Mouse (Mus musculus) heart, postnatal 4 days (tissue): ENCODE data around the gene Herpud1. TPM values are rescaled to one million over a fixed set of nuclear protein-coding genes. Genes with fewer than 3 reads are reported as not detected.
"Not testable (repeated sequence)": the region's sequence is repeated elsewhere in the genome, so short reads cannot be mapped to it uniquely, and the experiment has no call there.

ENCODE experiments used
- DNase-seq: peaks from one replicate; pipeline ENCODE4 v3.0.0; 2021
- total RNA-seq, 2 experiments: library from RNA; stranded (reverse); gene quantifications; 2 replicates each; pipeline ENCODE4 v1.2.3; 2021

Gene Herpud1
- total RNA-seq, 2 experiments from 2014 or later: 56.6 to 66.4 TPM

DNA sequence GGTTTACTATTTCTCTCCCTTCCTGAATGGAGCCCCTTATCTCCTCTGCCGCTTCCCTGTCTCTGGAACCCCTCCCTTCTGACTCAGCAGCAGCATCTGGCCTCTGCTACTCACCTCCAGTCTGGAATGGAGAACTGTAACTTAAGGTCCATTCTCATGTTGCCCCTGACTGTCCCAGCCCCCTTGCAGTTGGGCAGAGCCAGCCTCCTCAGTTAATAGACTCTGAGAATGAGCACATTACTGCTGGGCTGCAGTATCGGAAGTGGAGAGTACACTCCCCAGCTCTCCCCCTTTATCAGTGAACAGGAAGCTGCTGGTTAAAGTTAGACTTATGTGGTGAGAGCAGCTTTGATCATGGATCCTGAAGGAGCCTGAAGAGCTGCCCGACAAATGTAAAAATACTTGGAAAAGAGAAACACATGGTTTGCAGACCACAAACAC is 10.7 kb upstream of the Herpud1 start:
- DNase-seq: no peak

DNA sequence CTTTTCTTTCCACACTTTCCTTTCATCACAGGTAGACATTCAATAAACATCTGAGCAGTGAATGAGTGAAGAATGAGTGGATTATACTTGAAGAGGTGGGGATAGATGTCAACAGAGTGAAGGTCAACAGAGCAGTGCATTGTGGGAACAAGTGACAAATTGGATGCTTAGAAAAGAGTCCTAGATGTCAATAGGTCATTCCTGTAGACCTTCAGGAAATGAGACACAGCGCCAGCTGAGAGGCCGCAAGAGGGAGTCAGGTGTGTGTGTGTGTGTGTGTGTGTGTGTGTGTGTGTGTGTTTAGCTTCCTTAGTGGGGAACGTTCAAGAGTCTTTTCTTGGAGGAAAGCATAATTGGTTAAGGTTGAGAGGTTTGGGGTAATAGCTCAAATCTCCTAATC is 10.1 kb upstream of the Herpud1 start:
- DNase-seq: no peak

DNA sequence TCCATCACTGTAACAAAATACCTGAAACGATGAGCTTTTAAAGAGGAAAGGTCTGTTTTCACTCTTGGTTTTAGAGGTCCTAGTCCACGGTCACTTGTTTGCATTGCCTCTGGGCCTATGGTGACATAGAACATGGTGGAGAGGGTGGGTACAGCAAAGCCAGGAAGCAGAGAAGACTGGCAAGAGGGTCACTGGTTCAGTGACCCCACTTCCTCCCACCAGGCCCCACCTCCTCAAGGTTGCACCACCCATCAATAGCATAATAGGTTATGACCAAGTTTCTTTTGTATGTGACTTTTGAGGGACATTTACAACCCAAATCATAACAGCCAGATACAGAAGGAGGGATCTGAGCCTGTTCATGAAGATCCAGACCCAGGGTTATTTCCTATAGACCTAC is 9.7 kb upstream of the Herpud1 start:
- no peak for DNase-seq

DNA sequence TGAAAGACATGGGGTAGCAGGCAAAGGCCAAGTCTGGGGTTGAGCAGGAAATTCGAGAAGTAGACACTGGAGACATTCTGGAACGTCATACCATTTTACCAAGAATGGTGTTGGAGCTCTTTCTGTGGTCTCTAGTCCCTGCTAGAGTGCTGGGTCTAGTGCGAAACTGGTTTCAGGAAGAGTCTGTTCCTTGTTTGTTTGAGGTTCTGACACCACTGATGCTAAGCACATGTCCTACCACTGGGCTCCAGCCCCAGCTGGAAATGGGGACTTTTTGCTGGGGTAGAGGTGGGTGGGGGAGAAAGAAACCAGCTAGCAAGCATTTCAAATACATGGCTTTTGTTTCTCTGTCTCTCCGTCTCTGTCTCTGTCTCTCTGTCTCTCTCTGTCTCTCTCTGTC is 9.2 kb upstream of the Herpud1 start:
- DNase-seq: no peak

DNA sequence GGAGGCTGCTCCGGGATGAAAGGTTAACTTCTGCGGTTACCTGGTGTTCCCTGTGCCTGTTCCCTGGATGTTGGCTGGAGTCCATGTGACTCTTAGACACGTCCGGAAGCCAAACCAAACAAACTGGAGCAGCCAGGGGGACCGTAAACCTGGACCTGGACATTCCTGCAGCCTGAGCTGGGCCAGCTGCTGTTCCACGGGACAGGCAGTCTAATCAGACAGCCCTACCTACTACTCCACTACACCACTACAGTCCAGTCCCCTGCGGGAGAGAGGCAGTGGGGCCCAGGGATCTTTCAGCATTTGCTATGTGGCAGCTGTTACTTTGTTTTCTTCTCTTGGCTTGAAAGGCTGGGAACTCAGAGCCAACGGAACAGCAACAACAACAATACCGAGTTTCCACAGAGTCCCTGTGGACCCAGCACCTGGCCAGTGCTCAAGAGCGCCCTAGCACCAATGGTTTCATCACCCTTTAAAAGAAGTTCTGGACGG is 8.5 kb upstream of the Herpud1 start:
- DNase-seq: peak; percentile 45

DNA sequence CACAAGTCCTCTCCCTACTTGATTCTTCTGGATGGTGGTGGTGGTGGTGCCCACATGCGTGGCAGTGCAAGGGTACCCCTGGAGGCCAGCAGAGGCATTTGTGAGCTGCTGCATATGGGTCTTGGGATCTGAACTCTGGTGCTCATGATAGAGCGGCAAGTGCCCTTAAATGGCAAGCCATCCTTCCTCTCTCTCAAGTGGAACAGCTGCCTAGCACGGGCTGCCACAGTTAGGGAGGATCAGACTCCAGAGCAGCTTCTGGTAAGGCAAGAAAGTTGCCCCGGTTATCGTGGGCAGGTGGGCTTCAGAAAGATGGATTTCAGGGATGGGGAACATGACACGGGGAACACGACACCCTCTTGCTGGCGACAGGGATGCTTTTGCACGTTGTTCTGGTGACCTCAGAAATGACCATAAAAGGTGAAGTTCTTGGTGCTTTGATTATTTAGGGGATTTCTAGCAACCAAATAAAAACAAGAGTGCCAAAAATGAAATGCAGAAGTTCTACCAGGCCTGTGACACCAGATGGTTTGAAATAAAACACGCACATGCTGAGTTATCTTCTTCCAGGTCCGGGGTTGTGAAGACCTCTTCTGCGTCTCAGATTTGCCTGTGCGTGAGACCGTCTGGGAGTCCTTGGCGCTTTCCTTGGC is 7.3 kb upstream of the Herpud1 start:
- no peak for DNase-seq

DNA sequence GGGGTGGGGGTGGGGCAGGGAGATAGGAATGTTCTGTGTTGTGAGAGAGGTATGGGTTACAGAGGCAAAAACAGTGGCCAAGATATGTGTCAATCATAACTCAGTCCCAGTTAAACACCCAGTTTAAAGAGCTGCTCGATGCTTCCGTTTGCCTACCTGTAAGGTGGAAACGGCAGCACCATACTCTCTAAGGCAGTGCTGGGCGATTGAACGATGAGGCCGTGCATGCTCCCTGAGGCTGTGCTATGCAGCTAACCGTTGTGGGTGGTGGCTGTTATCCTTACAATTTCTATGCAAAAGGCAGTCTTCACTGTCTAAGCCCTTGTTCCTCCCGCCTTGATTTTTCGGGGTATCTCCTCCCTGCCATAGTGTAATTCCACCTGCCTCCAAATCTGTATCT is 6.6 kb upstream of the Herpud1 start:
- DNase-seq: no peak

DNA sequence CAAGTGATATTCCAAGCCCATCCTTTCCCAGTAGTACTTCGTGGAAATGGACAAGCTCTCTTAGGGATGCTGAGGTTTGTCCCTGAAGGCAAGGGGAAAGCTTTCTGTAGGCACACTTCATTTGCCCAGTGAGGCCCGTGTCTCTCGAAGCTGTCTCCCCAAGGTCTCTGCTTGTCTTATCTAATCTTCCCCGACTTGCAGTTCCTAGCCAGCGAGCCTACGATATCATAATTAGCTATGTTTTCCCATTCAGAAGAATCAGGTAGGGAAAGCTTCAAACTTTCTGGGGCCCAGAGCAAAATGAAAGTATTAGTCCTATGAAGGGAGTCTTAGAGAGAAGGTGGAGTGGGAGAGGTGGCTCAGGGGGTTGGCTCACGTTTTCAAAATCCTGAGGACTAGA is 2.1 kb upstream of the Herpud1 start:
- no peak for DNase-seq

DNA sequence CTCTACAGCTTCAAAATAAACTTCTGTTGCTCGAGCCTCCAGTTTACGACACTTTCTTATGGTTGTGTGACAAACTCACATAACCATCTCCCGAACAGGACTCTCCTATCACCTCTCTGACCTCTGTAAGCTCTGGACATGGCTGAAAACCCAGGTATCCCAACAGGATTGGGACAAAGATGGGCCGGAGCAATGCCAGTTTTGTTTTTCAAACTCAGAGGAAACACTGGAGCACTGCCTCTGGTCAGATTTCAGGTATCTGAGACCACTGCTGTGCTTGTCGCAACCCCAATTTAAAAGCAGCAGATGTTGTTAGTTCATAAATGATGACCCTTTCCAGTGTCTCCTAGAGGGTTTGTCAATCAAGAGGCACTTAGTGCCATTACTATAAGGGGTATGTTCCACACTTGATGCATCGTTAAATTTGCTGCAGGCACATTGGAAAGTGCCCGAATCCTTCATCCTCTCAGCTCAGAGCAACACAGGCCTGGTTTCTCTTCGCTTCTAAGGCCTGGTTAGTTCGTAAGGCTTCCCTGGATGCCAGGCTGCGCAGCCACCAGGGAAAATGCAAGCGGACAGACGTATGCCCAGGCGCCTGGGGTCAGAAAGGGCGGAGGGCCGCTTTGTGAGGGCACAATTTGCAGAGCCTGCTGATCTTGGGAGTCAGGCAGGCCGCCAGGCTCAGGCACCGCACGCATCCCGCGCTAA is 578 bp upstream of the Herpud1 start:
- DNase-seq: no peak

DNA sequence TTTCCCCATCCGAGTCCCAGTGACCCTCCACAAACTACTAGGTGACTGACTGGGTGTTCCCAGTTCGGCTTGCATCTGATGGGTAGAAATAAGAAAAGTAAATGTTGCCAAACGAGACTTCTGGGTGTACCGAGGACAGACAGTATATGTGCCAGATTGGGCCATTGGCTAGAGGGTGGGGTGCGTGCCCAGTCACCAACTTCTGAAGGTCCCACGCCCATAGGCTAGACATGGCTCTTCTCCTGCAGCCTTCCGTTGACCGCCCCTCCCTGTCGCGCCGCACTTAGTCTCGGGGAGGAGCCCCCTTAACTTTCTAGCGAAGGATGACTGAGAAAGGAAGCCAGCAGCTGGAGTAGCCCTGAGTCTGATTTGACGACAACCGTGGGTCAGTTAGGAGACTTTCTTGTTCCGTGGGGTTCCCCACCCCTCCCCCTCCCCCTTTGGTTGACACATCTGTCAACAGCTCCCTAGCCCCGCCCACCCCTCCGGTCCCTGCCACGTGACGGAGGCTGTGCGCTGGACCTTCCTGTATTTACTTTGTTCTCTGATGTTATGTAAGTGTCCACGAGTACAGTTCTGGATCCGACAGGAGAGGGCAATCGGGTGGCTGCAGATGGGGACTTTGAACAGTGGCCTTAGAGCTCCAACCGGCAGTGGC is 918 bp downstream of the Herpud1 start:
- DNase-seq: peak; percentile 80

DNA sequence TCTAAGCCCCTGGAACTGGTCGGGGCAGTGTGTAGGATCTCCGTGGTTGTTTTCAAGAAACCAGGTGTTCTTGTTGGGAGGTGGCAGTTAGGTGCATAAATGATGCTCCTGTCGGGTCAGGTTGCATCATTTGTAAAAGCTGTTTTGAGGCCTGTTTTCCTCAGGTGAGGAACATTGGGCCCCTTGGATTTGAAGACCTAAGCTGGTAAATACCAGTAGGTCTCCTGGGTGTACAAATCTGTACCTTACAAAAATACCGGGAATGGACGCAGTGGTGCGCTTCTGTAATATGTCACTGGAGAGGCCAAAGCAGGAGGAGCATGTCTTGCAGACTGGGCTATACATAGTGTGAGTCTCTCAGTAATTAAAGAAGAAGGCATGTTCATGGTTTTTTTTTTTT is 1.5 kb downstream of the Herpud1 start:
- no peak for DNase-seq

DNA sequence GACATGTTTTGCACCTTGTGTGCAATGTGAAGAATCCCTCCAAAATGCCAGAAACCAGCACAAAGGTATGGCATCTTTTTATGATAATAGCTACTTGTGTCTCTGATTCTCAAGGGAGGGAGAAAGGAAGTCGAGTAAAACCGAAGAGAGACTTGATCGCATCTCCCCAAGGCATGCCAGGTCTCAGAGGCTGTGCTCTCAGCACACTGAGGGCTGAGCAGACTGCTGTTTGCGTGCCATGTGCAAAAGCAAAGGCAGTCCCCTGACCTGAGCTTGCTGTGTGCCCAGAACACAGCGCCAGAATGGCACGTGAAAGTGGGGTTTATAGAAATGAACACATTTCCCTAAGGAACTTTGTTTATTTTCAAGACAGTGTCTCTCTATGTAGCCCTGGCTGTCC is 3.3 kb downstream of the Herpud1 start:
- DNase-seq: no peak

DNA sequence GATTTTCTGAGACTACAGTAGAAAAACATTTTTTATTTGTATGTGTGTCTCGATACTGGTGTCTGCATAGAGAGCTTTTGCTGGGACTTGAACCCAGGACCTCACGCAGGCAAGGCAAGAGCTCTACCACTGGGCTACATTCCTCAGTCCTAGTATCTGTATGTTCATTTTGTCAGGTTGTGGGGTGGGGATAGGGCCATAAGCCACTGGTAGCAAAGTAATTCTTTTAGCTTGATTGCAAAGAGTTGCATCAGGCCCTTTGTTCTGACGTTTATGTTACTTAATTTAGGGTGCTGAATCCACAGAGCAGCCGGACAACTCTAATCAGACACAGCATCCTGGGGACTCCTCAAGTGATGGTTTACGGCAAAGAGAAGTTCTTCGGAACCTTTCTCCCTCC is 4.2 kb downstream of the Herpud1 start:
- no peak for DNase-seq

DNA sequence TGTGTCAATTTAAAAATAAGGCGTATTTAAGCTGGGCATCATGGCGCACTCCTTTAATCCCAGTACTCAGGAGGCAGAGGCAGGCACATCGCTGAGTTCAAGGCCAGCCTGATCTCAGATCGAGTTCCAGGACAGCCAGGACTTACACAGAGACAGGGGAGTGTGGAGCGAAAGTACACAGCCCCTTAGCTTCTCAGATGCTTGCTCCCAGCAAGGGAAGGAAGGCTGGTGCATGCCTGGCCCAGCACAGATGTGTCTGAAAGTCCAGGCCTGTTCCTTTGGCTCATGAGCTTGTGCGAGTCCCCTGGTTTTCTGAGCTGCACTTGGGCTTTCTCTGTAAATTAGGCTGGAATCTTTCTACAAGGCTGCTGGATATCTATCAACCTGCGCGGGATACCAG is 4.7 kb downstream of the Herpud1 start:
- no peak for DNase-seq

DNA sequence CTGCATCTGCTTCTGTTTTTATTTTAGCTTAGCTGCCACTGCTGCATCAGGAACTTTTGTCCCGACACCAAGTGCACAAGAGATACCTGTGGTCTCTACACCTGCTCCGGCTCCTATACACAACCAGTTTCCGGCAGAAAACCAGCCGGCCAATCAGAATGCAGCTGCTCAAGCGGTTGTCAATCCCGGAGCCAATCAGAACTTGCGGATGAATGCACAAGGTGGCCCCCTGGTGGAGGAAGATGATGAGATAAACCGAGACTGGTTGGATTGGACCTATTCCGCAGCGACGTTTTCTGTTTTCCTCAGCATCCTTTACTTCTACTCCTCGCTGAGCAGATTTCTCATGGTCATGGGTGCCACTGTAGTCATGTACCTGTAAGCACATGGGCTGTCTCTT is 5.9 kb downstream of the Herpud1 start:
- DNase-seq: peak; percentile 73

DNA sequence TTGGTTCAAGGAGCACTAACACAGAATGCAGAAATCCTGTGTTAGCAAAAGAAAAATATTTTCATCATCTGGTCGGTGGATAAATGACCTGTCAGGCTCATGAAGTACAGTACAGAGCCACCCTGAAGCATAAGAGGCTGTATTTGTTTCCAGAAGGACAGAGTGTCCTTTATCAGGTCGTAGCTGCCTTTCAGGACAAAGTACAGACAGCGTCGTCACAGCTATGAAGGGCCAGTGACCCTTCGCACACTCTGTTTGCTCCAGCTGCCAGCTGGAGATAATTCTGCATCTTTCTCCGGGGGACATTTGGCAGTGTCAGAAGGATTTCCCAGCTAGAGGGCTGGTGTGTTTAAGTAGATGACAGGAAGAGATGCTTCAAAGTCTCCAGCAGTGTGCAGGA is 6.4 kb downstream of the Herpud1 start:
- DNase-seq: peak; percentile 10

DNA sequence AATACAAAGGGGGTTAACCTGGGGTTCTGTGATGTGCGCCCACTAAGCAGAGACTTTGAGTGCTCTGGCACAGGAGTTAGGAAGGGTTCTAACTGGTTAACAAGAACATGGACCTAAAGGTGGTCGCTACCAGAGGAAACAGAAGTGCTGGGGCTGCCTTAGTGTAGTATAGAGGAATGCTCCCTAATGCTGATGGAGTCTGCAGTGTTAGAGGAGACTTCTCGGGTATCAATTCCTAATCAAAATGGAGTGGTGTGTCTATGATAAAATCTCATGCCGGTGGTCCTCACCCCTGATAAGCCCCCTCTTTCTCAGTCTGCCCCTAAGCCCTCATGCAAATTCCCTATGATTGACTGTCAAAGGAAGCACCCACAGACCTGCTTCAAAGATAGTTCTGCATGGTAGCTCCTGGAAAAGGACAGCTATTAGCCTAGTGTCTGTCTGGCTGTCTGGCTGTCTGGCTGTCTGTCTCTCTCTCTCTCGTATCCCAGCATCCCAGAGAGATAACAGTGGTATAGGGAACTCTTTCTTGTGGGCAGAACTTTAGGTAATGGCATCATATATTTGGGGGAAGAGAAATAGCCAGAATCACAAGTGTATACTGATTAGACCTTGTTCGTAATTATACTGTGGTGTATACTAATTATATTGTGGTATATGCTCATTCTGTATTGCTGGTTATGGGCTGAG is 9.8 kb downstream of the Herpud1 start:
- no peak for DNase-seq

DNA sequence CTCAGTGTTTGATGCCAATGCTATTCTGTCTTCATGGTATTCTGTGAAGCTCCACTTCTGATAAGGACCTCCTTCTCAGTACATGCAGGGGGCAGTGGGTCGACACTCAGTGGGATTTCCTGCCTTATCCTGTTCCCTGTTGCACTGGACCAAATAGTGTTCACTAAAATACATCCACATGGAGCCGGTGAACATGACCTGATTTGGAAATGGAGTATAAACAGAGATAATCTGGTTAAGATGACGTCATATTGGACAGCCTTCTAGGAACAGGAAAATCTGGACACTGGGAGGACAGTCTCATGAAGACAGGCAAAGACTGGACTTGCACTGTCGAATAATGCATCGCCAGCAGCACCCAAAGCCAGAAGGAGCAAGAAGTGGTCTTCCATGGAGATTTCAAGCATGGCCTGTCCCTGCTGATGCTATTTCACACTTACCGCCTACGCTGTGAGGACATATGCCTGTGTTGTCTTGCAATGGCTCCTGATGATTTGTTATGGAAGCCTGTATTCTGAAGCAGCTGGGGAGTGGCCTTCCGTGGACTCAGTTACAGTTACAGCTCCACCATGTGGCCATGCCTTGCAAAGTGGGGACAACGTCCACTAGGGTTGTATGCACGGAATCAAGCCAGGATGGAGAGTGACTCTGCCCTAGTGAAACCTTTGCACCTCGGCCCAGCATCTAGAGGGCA is 10.9 kb downstream of the Herpud1 start:
- DNase-seq: peak; percentile 74

DNA sequence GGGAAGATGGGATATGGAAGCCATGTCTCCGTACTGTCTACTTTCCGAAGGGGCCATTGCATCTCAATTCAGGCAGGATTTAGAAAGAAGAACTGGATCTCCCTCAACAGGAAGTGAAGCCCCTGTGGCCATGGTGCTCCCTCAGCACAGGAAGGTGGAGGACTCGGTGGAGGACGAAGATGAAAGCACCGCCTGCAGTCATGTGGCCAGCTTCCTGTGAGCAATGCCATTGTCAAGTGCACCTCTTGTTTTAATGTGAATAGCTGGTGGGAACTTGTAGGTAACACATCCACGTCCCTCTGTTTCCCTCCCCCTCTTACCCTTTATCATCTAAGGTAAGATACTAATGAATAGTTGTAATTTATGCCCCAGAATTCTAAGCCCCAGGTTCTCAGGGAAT is 12.3 kb downstream of the Herpud1 start:
- no peak for DNase-seq

DNA sequence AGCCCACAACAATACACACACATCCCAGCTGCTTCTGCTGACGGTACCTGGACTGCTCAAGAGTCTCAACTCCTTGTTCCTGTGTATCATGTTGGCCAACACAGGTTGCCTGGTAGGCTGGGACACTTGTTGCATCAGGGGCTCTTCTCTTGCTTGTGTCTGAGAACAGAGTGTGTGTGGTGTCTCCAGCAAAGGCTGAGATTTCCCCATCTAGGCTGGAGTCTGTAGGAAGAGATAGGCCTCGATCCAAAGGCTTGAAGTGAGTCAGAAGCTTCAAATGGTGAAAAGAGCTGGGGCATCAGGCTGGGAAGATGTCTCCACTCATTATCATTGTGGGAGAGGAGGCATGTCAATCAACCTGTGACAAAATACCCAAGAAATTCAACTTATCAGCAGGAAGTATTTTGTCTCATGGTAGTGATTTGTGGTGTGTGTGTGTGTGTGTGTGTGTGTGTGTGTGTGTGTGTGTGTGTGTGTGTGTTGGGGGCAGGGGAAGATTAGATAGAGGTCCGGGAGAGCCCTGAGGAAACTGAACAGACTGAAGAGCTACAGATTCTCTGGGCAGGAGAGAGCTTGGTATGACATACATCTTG is 13.2 kb downstream of the Herpud1 start:
- DNase-seq: no peak

DNA sequence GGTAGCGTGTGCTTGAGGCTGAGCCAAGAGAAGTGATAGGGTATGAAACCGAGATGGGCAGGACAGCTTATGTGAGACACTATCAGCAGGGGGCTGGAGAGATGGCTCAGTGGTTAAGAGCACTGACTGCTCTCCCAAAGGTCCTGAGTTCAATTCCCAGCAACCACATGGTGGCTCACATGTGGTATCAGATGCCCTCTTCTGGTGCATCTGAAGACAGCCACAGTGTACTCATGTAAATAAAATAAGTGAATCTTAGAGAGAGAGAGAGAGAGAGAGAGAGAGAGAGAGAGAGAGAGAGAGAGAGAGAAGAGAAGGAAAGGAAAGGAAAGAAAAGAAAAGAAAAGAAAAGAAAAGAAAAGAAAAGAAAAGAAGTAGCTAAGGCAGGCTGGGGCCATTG is 13.7 kb downstream of the Herpud1 start:
- DNase-seq: not testable (repeated sequence)

DNA sequence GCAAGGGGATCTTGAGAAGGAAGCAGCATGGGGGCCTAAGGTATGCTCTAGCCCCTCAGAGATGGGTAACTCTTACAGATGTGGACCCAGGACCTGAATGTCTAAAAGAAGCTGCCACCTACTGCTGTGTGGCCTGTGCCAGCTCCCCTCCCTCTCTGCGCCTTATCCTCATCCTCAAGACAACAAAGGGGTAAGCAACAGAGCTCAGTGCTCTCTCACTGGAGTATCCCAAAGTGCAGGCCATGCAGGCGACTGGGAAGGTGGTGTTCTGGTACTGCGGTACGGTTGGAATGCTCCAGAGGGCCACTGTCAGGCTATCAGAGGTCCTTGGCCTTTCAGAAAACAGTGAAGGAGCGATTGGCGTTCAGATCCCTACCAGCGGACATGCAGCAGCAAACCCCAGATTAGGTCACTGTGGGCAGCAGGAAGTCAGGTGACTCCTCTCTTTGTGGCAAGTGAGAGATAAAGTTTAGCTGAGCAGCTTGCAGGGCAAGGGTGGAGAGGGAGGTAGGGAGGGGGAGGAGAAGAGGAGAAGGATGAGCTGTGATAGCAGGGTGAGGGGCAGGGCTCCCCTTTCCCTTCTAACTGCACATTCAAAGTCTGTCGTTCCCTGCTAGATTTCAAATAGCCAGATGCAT is 22.3 kb downstream of the Herpud1 start:
- no peak for DNase-seq
